Comparison of ENCODE assay signal across 14 mouse cellular contexts in the genomic region with DNA sequence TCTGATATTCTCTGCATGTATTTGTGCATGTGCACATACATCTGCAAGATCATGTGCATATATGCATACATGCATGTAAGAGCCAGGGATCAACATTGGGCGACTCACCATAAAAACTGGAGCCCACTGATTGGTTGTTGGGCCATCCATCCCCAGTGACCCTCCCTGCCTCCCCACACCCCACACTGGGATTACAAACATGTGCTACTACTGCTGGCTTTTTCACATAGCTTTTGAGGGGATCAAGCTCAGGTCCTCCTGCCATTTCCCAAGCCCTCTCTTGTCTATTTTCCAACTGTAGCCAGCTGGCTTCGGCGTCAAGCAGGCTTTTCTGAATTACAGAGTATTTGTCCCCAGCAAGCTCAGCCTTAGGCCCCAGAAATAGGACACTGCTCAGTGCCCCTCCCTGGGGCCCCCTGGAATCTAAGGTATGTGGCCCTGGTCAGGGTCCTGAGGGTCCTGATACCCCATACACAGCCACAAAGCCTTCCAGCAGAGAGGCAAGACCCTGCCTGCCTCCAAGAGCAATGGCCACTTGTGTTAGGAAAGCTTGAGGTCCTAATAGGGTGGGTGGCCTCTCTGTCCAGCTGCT.
"Had no signal": no experiment of that assay in that cellular context is flagged by ENCODE, and none has a peak within 500 bp of the region (broad histone marks: within the 10 kb centered on the region; RNA-seq: fewer than 3 reads in every experiment).

No protein-coding gene starts in this region.

- H3K27me3 ChIP-seq: neural tube, embryonic 13.5 days had no signal

- H3K36me3 ChIP-seq: liver, embryonic 12.5 days; midbrain, embryonic 10.5 days; neural tube, embryonic 13.5 days had no signal

- H3K4me2 ChIP-seq: liver, embryonic 12.5 days; lung, embryonic 14.5 days; neural tube, embryonic 13.5 days had no signal

- ATAC-seq: liver, embryonic 12.5 days; midbrain, embryonic 16.5 days had no signal

- H3K4me3 ChIP-seq: left cerebral cortex, adult 2 months; liver, embryonic 12.5 days; midbrain, embryonic 10.5 days; neural tube, embryonic 13.5 days had no signal

- H3K9ac ChIP-seq: liver, embryonic 12.5 days; lung, embryonic 14.5 days; neural tube, embryonic 13.5 days had no signal

- DNase-seq: kidney, adult 2 months; kidney, postnatal 25 days; lung, embryonic 14.5 days; lung, postnatal 10 days; right cerebral cortex, adult 18-20 months; right cerebral cortex, postnatal 4 days; spleen, adult 18-20 months; thymus, adult 18-20 months; thymus, postnatal 14 days had no signal

- H3K27ac ChIP-seq: left cerebral cortex, adult 2 months; liver, embryonic 12.5 days; midbrain, embryonic 10.5 days; neural tube, embryonic 13.5 days had no signal

- H3K4me1 ChIP-seq: liver, embryonic 12.5 days; midbrain, embryonic 10.5 days had no signal

- H3K9me3 ChIP-seq: liver, embryonic 12.5 days; midbrain, embryonic 10.5 days; neural tube, embryonic 13.5 days had no signal
